Mouse (Mus musculus): ENCODE data around the gene Nkpd1.

Nkpd1 gene

DNA sequence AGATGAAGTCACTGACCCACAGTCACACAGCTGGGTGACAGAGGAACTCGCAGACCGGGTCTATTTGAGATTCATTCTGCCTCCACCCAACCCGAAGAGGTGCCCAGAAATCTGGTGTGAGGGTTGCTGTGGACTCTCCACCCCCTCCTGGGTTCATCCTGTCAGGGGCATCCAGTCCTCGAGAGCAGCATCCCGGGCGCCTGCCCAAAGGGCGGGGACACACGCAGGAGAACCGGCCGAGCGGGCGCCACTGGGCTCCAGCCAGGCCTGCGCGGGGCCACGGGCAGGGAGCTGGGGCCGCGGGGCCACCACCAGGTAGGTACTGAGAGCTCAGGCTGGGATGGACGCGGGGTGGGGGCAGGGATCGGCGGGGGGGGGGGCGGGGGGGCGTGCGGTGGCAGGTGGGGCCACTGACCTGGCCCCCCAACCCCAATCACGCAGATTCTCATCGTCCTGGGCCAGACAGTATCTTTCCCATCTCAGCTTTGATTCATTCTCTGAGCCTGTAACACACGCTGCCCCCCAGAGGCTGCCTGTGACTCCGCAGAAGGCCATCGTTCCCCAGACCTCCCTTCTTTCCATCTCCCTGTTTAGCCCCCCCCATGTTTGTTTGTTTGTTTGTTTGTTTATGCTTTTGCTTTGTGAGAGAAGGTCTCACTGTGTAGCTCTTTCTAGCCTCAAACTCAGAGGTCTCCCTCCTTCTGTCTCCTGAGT, at the start of gene Nkpd1:
Gene Nkpd1, plus strand, starts transcription at position 187 of the 714 bp plus-strand sequence.
- DNase-seq (ENCODE audit: low spot score in 2 of 2), result no peak

DNA sequence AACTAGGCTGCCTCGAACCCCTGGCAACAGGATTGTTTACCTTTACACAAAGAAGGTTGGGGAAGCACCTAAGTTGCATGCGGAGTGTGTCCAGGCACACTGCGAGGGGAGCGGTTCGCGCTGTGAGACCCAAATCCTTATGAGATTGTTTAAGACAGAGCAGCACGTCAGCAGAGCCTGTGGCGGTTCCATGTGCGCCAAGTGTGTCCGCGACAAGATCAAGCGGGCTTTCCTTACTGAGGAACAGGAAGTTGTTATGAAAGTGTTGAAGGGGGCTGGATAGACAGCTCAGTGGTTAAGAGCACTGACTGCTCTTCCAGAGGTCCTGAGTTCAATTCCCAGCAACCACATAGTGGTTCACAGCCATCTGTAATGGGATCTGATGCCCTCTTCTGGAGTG, 49.4 kb upstream of the Nkpd1 start:
- no peak for DNase-seq (ENCODE audit: low spot score in 2 of 2)

DNA sequence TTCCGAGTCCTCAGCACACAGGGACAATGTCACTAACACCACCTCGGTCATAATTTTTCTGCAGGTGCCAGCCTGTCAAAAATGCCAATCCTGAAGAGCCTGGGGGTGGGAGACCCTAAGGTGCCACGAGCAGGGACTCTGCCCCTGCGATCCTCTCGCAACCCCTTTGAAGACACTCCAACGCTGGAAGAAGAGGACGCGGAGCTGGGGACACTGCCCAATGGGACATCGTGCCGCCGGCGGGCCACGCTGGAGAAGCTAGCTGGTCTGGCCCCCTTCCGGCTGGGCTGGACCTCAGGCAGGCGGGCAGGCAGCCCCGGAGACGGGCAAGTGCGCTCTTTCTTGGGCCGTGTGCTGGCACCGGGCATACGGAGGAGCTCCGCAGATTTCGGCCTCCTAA, 48.2 kb upstream of the Nkpd1 start:
- no peak for DNase-seq (ENCODE audit: low spot score in 2 of 2)

DNA sequence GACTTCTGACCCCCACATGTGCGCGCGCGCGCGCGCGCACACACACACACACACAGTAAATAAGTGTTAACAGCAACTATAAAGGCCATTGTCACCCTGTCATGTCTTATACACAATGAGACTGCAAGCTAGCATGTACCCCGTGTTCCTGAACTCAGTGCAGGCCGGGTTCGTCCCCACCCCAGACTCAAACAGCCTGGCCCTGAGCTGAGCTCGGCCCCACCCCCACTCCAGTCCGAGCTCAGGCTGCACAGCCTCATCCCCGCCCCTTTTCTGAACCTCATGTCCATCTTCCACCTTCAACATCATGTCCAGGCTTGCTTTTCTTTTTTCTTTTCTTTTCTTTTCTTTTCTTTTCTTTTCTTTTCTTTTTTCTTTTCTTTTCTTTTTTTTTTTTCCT, 47.3 kb upstream of the Nkpd1 start:
- DNase-seq (ENCODE audit: low spot score in 2 of 2), result no peak

DNA sequence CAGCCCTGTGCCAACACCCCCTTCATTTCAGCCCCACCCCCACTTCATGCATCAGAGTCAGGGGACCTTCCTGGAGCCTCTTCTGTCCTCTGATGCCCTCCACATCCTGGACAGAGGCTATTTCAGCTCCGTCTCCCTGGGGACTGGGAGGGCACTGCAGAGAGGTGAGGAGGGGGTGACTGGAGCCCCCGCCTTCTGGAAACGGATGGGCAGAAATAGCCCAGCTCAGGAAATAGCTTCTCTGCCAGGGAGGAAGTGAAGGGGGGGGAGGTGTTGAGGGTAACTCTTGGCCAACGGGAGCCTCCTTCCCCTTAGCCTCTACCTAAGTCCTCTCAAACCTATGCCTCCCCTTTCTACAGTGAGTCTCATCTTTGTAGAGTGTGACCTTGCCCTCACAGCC, 45.2 kb upstream of the Nkpd1 start:
- no peak for DNase-seq (ENCODE audit: low spot score in 2 of 2)

DNA sequence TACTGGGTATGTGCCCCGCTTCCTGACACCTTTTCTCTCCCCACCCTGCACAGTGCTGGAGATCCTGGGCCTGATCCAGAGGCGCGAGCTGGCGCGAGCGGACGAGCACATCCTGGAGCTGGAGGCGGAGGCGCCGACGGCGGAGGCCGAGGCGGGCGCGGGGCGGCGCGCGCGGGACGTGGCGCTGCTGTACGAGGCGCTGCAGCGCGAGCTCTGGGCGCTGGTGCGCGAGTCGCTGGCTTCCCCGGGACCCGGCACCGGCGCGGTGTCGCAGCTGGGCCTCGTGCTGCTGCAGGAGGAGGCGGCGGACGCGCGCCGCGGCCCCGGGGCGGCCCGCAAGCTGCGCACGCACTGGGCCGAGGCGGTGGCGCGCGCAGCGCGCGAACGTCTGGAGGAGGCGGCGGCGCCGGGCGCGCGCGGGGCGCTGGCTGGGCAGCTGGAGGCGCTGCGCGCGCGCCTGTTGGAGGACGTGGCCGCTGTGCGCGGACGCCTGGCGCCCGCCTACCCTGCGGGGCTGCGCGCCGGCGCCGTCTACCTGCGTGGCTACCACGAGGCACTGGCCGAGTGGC, 43.7 kb upstream of the Nkpd1 start:
- peak; percentile 72 to 75 for DNase-seq (ENCODE audit: low spot score in 2 of 2)

DNA sequence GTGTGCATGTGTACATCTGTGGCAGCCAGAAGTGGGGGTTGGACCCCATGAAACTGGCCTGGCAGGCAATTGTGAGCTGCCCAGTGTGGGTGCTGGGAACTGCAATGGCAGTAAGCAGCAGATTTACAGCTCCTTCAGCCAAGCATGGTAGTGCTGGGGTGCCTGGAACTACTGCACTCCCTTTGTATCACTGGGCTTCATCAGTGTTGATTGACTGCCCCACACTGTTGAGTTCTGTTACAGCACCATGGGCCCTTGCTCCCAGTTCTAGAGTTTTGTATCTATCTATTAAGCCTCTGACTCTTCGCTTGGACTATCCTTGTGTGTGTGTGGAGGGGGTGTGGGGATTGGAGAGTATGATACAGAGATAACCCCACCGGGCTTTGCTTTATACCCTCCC, 40.6 kb upstream of the Nkpd1 start:
- no peak for DNase-seq (ENCODE audit: low spot score in 2 of 2)

DNA sequence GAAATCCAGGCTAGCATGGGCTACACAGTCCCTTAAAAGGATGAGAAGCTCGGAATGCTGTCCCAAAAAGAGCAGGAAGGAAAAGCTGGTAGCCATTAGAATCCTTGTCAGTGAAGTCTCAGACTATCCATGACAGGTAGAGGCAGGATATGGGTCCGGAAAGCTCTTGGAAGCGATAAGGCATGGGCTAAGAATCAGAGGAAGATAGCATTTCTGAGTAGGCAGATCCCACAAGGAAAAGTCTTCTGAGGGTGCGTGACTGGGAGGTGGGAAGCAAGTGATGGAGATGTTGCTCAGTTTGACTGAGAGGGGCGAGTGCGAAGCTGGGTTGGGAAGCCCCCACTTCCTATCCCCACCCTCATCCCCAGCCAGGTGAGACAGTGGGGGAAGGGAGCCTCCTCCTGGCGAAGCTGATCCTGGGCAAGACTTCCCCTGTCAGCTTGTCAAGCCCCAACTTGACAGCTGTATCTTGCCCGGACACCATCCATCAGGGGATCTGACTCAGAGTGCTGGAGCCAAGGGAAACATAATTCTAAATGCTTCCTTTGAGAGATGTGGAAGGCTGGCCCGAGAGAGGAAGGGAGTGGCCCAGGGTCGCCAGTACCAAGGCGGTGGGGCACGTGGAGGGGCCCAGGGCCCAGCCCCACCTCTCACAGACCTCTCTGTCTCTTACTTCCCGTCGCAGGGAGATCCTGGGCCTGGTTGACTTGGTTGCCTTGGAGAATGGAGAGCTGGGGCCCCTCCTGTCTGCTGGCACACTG, 39.8 kb upstream of the Nkpd1 start:
- no peak for DNase-seq (ENCODE audit: low spot score in 2 of 2)

DNA sequence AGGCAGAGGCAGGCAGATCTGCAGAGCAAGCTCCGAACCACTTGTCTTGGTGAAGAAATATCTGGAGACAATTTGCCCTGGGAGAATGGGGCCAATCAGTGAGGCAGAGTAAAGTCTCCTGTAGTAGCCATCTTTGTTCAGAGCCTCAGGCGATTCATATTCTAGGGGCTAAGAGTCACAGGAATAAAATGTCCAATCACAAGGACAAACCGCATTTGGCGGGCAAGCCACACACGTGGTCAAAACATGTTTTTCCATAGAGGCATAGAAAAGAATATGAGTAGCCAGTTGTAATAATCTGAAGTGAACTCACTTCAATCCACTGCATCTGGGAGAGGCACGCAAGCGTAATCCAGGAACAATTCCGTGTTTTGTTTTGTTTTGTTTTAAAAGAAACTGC, 34.4 kb upstream of the Nkpd1 start:
- DNase-seq (ENCODE audit: low spot score in 2 of 2), result no peak

DNA sequence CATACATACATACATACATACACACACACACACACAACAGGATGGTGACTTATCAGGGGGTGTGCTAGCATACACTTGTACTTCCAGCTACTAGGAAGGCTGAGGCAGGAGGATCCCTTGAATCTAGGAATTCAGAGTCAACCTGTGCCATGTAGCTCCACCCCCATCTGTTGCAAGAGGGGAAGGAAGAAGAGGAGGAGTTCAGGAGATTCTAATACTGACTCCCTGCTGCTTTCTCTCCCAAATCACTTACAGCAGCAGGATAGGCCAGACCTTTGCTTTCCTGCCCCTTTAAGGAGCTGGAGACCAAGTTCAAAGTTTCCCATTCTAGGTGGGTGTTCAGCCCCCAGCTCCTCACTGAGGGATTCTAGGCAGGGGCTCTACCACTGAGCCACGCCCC, 32.1 kb upstream of the Nkpd1 start:
- no peak for DNase-seq (ENCODE audit: low spot score in 2 of 2)

DNA sequence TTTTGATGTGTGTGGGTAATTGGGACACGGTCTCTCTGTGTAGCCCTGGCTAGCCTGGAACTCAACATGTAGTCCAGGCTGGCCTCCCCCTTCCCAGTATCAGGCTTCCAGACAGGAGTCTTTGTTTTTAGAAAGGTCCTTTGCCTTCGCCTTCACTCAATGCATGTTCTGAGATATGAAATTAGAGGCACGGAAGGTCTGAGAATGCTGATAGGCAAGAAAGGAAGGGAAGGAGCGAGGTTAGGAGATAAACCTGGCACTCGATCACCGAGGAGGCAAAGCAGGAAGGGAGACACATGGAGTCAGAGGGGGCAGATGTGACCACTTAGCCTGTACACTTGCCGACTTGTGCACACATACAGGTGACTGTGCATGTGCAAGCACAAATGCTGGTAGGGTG, 31.1 kb upstream of the Nkpd1 start:
- no peak for DNase-seq (ENCODE audit: low spot score in 2 of 2)

DNA sequence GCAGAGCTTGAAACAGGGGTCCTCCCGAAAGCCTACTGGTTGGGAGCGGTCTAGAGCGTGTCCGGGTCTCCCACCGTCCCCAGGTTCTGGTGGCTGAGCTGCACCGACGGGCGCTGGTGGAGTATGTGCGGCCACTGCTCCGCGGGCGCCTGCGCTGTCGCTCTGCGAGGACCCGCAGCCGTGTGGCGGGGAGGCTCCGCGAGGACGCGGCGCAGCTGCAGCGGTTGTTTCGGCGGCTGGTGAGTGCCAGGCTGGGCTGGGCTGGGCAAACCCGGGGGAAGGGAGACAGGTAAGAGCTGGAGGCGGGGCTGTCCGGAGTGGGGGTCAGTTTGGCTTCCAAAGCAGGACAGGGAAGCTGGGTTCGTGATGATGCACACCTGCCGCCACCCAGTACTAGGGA, 28.1 kb upstream of the Nkpd1 start:
- no peak for DNase-seq (ENCODE audit: low spot score in 2 of 2)

DNA sequence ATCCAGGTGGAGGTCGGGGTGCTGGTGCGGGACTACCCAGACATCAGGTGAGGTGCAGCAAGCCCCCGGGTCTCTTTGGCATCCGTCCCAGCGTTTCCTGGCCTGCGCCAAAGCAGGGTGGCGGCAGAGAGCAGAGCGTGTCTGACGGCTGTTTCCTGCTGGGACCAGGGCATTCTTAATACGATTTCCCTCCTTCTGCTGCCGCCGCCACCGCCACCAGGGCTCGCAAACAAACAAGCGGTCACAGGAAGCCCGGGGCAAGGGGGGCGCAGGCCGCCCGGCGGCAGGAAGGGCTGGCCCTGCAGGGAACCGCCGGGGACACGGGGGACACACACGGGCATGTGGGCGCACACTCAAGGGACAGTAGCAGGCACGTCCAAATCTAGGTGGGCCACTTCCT, 25.9 kb upstream of the Nkpd1 start:
- no peak for DNase-seq (ENCODE audit: low spot score in 2 of 2)

DNA sequence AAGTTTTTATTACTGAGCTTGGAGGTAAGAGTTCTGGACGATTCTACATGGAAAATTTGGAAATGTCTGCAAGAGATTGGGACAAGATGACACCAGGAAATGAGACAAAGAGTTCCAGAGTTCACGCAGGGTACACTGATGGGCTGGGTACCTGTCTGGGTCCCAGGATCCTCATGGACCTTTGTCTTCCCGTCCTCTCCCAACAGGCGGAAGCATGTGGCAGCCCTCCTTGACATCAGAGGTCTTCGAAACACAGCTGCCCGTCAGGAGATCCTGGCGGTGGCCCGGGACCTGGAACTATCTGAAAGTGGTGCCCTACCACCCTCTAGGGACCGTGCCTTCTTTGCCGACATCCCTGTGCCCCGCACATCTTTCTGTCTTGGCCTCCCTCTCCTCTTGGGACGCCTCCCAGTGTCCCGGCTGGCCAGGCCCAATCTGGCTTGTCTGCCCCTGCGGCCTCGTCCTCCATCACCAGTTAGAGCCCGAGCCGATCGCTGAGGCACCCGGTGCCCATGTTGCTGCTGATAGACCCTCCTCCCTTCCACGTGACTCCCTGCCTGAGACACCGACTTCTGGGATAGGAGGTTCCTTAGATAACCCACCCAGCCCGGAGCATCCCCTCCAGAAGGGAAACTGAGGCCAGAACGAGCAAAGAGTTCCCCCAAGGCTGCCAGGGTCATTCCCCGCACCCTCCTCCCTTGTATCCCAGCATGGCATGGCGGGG, 22.7 kb upstream of the Nkpd1 start:
- no peak for DNase-seq (ENCODE audit: low spot score in 2 of 2)

DNA sequence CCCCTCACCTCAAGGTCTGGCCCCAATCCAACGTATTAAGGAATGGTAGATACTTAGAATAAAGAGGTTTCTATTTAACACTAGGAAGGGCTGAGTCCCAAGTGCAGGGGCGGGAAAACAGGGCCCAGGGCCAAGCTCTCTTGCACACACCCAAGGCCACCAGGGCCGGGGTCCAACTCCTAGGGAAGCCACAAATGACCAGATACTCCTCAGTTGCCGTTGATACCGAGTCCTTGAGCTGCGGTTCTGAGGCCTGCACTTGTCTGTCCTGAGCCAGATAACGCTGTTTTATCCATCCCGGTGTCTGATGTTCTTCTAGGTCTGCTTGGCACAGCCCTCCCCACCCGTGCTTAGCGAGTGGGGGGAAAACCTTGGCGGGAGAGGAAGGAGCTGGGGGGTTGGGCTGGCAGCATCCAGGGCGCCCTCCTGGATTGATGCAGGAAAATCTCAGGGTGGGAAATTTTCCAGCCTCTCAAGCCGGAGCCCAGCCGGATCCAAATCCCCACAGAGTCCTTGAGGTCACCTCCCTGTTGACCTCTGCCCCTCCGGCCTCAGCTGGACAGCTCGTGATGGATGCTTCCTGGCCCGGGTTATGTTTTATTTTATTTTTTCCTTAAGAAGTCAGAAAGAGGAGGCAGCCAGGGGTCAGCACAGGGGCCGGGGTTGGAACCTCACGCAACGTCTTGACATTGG, 22.0 kb upstream of the Nkpd1 start:
- DNase-seq (ENCODE audit: low spot score in 2 of 2), result no peak

DNA sequence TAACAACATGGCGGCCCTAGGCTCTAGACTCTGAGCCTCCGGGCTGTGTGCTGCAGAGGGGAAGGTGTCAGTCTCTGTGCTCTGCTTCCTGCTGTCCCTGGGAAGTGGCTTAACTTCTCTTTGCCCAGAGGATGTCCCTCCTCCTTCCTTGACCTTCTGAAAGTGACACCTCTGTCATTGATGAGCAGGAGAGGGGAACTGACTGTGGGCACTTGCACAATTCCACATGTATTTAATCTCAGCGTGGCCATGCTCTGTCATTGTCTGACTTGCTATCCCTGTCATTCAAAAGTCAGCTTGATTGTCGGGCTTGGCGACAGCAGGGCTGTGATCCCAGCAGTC, 21.5 kb upstream of the Nkpd1 start:
- DNase-seq (ENCODE audit: low spot score in 2 of 2), result no peak

DNA sequence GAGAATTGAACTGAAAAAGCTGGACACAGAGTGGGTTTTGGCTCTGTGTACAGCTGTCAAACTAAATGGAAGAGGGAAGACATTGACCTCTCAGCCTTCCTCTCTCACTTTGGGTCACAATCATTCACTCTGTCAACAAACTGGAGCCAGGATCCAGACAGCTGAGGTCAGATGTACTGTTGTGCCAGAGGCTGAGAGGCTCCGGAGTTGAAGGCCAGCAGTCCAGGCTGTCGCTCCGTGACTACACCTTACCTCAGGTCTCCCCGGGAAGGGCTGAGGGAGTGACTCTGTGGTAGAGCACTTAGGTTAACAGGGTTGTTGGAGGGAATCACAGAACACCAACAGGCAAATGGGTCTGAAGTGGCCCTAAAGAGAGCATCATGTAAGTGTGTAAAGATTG, 19.3 kb upstream of the Nkpd1 start:
- no peak for DNase-seq (ENCODE audit: low spot score in 2 of 2)

DNA sequence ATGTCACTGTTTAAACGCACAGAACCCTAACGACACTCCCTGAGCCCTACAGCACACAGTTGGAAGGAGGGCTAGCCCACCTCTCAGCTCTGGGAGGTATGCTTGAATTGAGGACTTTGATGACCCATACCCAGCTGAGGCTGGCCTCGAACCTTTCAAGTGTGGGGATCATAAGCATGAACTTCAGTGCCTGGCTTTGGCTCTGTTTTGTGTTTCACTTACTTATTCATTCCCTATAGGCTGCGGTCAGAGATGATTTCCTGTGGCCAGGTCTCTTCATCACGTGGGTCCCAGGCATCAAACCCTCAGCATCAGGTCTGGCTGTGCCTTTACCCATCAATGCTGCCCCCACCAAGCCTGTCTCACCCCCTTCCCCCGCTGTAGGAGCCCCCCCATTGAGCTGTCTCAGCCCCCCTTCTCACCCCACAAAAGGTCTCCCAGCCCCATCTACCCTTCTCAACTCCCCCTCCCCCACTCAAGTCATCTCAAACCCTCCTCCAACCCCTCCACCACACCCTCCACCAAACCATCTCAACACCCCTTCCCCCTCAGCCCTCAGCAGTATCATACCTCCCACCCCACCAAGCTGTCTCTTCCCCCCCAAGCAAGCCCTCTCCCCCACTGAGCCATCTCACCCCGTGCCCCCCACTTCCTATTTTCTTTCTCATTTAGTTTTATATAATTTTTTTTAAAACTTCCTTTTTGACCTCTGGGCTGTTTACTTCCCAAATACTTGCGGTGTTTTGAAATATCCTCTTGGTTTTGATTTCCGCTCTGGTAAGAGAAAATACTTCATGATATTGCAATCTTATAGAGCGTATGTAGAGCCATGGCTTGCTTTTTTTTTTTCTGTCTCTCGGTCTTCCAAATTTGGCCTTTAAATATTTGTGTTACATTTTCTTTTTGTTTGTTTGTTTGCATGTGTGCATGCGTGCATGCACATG, 16.9 kb upstream of the Nkpd1 start:
- DNase-seq (ENCODE audit: low spot score in 2 of 2), result no peak

DNA sequence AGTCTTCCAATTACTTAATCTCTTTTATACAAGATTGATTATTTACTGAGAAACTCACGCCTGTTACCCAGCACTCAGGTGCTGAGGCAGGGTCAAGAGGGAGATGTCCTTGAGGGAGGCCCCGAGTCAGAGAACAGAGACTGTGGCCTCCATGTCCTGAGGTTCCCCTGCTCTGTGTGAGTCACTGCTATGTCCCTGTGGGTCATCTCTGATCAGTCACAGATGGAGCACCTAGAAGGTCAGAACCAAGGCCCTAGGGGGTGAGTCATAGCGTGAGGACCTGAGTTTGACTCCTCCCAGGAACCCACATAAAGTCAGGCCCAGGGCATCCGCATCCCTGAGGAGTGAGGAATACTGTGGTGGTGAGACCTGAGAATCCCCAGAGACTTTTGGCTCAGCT, 16.0 kb upstream of the Nkpd1 start:
- no peak for DNase-seq (ENCODE audit: low spot score in 2 of 2)

DNA sequence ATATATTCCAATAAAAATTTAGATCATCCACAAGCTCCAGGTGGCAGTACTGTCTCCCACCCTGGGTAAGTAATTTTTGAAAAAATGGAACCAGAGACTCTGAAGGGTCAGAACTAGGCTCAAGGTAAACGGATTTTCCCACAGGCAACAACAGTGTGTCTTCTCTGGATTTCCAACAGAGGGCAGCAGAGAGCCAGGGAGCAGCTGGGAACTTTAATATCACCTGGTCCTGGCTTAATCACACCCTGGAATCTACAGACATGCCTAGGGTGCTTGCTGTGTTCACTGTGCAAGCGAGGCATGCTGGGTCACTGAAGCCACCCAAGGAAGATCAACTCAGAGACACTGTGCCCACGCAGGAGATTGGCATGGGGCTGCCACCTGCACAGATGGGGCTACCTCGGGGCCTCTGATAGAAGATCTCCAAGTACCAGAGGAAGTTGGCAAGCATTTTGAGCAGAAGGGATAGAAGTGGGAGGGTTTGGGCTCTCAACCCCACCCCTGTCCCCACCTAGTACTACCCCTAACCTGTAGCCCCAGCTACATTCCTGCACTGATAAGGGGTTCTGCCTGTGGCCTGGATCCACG, 14.1 kb upstream of the Nkpd1 start:
- no peak for DNase-seq (ENCODE audit: low spot score in 2 of 2)

DNA sequence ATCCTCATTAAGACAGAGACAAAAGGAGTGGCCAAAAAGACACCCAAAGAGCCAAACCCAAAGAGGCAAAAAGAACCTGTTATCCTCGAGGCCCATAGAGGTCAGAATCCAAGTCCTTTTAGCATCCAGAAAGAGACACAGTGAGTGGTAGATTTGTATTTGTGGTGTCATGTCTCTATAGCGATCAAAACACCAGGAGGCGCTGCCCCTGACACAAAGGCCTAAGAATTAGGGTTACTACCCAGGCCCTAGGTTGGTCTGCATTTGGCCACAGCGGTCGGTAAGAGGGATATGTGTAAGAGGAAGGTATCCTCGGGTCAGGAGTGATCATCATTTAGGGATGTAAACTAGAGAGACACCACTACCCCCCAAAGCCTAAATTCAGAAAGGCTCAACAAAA, 11.3 kb upstream of the Nkpd1 start:
- DNase-seq (ENCODE audit: low spot score in 2 of 2), result no peak

All from right cerebral cortex, postnatal 36 days (tissue).